Mouse (Mus musculus) ES-E14 (cell line): ENCODE results near the gene Vps9d1.

ENCODE experiments used
- HCFC1 ChIP-seq: IDR thresholded peaks from 2 replicates; pipeline ENCODE4 v1.6.1; 2012; ENCODE audit warnings: low read length, inconsistent platforms, borderline replicate concordance; ENCODE audit not compliant: insufficient read depth
- MAFK ChIP-seq: IDR thresholded peaks from 2 replicates; pipeline ENCODE4 v1.6.1; 2014; ENCODE audit warnings: mild to moderate bottlenecking, low read depth, low read length, inconsistent platforms; ENCODE audit not compliant: insufficient read depth
- ZC3H11A ChIP-seq: IDR thresholded peaks from 2 replicates; pipeline ENCODE4 v1.6.1; 2012; ENCODE audit warnings: low read depth, mild to moderate bottlenecking, inconsistent platforms, low read length, borderline replicate concordance
- ZNF384 ChIP-seq: IDR thresholded peaks from 2 replicates; pipeline ENCODE4 v1.6.1; 2012; ENCODE audit warnings: low read depth, low read length, inconsistent platforms

GRCm38 (mm10) chr8:123232553-123232952 is 21.6 kb downstream of the Vps9d1 start:
- TF ChIP-seq HCFC1 (no peak), ZC3H11A (no peak), MAFK (no peak), ZNF384 (no peak)
